12 mouse cellular contexts compared by ENCODE assay signal in the genomic region with DNA sequence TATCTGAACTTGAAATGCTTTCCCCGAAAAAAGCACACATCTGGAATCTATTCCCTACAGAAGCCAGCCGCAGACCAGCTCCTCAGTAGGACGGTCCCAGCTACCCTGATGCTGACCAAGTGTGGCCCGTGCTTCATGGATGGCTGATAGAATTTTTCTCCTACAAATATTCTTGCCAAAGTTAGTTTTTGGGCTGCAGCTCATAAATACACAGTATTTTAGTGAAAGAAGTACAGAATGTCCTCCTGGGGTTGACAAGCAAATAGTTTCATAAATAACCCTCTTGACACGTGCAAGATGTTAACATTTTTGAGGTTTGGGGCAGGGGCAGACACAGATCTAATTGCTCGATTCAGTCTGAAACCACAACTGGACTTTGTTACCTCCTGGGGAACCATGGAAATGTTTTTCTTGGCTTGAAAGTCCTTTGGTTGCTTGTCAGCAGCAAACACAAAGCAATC.
DNase-seq lines count a peak whose midpoint lies in the region; ATAC-seq and TF ChIP-seq lines count a peak whose summit lies in the region.
"Had no signal": no experiment of that assay in that cellular context is flagged by ENCODE, and none has a peak within 500 bp of the region (broad histone marks: within the 10 kb centered on the region; RNA-seq: fewer than 3 reads in every experiment).

No protein-coding gene starts in this region.

- no peaks in the 10 kb centered on the region for H3K9me3 ChIP-seq in intestine, postnatal 0 days (ENCODE audit: control insufficient read depth)
- no peaks in the 10 kb centered on the region for H3K9me3 ChIP-seq in hindbrain, embryonic 12.5 days (replicated peaks)
- H3K9me3 ChIP-seq in hindbrain, embryonic 13.5 days = no peaks in the 10 kb centered on the region

- peak; percentile 14 to 52 for DNase-seq in heart, adult 18-20 months
- no peak for DNase-seq in heart, postnatal 10 days
- DNase-seq in 3134 (ENCODE audit: extremely low read depth, insufficient read length, low spot score) = peak; percentile 34
- peak; percentile 31 for DNase-seq in embryo, embryonic 10.5 days (ENCODE audit: low spot score)
- peak; percentile 26 for DNase-seq in kidney, postnatal 10 days
- DNase-seq: cerebellum, adult 9-10 months; left cerebral cortex, postnatal 4 days; thymus, adult 18-20 months had no signal

- H3K36me3 ChIP-seq in intestine, postnatal 0 days (ENCODE audit: control insufficient read depth, insufficient read depth) = no peaks in the 10 kb centered on the region
- no peaks in the 10 kb centered on the region for H3K36me3 ChIP-seq in hindbrain, embryonic 12.5 days
- no peaks in the 10 kb centered on the region for H3K36me3 ChIP-seq in hindbrain, embryonic 13.5 days

- no peaks in the 10 kb centered on the region for H3K27me3 ChIP-seq in intestine, postnatal 0 days (replicated peaks; ENCODE audit: control insufficient read depth, insufficient read depth, low read length)
- H3K27me3 ChIP-seq in hindbrain, embryonic 12.5 days = no peaks in the 10 kb centered on the region
- no peaks in the 10 kb centered on the region for H3K27me3 ChIP-seq in hindbrain, embryonic 13.5 days
- H3K27me3 ChIP-seq: CH12.LX had no signal

- WGBS in intestine, postnatal 0 days = 69% methylated on average over 6 of the region's 6 CpGs
- 77% methylated on average over 6 of the region's 6 CpGs for WGBS in hindbrain, embryonic 12.5 days
- WGBS in hindbrain, embryonic 13.5 days = 84% methylated on average over 6 of the region's 6 CpGs

- no peak for TF ChIP-seq CTCF in intestine, postnatal 0 days (IDR thresholded peaks at IDR 0.05; ENCODE audit: low read depth)

- no peak overlapping the region for H3K9ac ChIP-seq in intestine, postnatal 0 days (ENCODE audit: low read depth, low read length)
- no peak overlapping the region for H3K9ac ChIP-seq in hindbrain, embryonic 12.5 days
- H3K9ac ChIP-seq in hindbrain, embryonic 13.5 days = no peak overlapping the region

- H3K4me3 ChIP-seq in intestine, postnatal 0 days (ENCODE audit: low read depth, low read length) = no peak overlapping the region
- H3K4me3 ChIP-seq in hindbrain, embryonic 12.5 days = no peak overlapping the region
- no peak overlapping the region for H3K4me3 ChIP-seq in hindbrain, embryonic 13.5 days

- H3K4me1 ChIP-seq in intestine, postnatal 0 days (replicated peaks; ENCODE audit: control insufficient read depth, insufficient read depth, low read length) = no peaks in the 10 kb centered on the region
- no peaks in the 10 kb centered on the region for H3K4me1 ChIP-seq in hindbrain, embryonic 12.5 days
- H3K4me1 ChIP-seq in hindbrain, embryonic 13.5 days (replicated peaks) = no peaks in the 10 kb centered on the region

- intact Hi-C loops in heart, postnatal 10 days (cut with DNase I) = no loop called here

- H3K27ac ChIP-seq in intestine, postnatal 0 days (ENCODE audit: low read depth, low read length) = no peak overlapping the region
- H3K27ac ChIP-seq in hindbrain, embryonic 12.5 days = no peak overlapping the region
- H3K27ac ChIP-seq in hindbrain, embryonic 13.5 days = no peak overlapping the region

- no peak for ATAC-seq in intestine, postnatal 0 days
- ATAC-seq in hindbrain, embryonic 12.5 days (ENCODE audit: low FRiP score) = no peak
- no peak for ATAC-seq in hindbrain, embryonic 13.5 days (ENCODE audit: low FRiP score)

- no peak overlapping the region for H3K4me2 ChIP-seq in intestine, postnatal 0 days (replicated peaks; ENCODE audit: low read depth)
- H3K4me2 ChIP-seq in hindbrain, embryonic 12.5 days (replicated peaks) = no peak overlapping the region
- no peak overlapping the region for H3K4me2 ChIP-seq in hindbrain, embryonic 13.5 days

Comparison
In these comparisons a context has a peak if more than half of its experiments do, and no peak if none do; other contexts are left out.
1. DNase-seq: peak in heart, adult 18-20 months (2 of 2), 3134 (single experiment), embryo, embryonic 10.5 days (single experiment) and kidney, postnatal 10 days (single experiment); none in heart, postnatal 10 days (0 of 2).